Mouse (Mus musculus): ENCODE data around the gene Lnx1.

The Lnx1 gene

GRCm38 (mm10) chr5:74610511-74610910 is 92.2 kb downstream of the Lnx1 start:
- in situ Hi-C loops (cut with MboI, MseI): loop anchor here (10.0 kb wide), 1 partner anchor 184 kb away; no protein-coding TSS in a partner anchor

GRCm38 (mm10) chr5:74606213-74606612 is 96.5 kb downstream of the Lnx1 start:
- in situ Hi-C loops (cut with MboI, MseI): no loop called here

- in situ Hi-C loops (cut with MboI, MseI): no loop called here
Measured at GRCm38 (mm10) chr5:74603306-74603705, 99.4 kb downstream of the Lnx1 start.

GRCm38 (mm10) chr5:74602371-74602770 is 100.3 kb downstream of the Lnx1 start:
- in situ Hi-C loops (cut with MboI, MseI): no loop called here

- in situ Hi-C loops (cut with MboI, MseI): no loop called here
Measured at GRCm38 (mm10) chr5:74601965-74602364, 100.7 kb downstream of the Lnx1 start.

- in situ Hi-C loops (cut with MboI, MseI): no loop called here
Measured at GRCm38 (mm10) chr5:74601171-74601570, 101.5 kb downstream of the Lnx1 start.

GRCm38 (mm10) chr5:74600010-74600409 is 102.7 kb downstream of the Lnx1 start:
- in situ Hi-C loops (cut with MboI, MseI): no loop called here

GRCm38 (mm10) chr5:74593147-74593546 is 109.6 kb downstream of the Lnx1 start:
- in situ Hi-C loops (cut with MboI, MseI): no loop called here

- in situ Hi-C loops (cut with MboI, MseI): no loop called here
Measured at GRCm38 (mm10) chr5:74591413-74591812, 111.3 kb downstream of the Lnx1 start.

- in situ Hi-C loops (cut with MboI, MseI): no loop called here
Measured at GRCm38 (mm10) chr5:74589133-74589532, 113.6 kb downstream of the Lnx1 start.

- in situ Hi-C loops (cut with MboI, MseI): no loop called here
Measured at GRCm38 (mm10) chr5:74571767-74572166, 130.9 kb downstream of the Lnx1 start.

- in situ Hi-C loops (cut with MboI, MseI): no loop called here
Measured at GRCm38 (mm10) chr5:74561151-74561550, 141.6 kb downstream of the Lnx1 start.

- in situ Hi-C loops (cut with MboI, MseI): loop anchor here (25.0 kb wide), 1 partner anchor 1912 kb away; the partner anchor contains the start of genes Cnga1 and Nipal1
Measured at GRCm38 (mm10) chr5:74549566-74549965, 153.1 kb downstream of the Lnx1 start.

- in situ Hi-C loops (cut with MboI, MseI): loop anchor here (25.0 kb wide), 1 partner anchor 1908 kb away; the partner anchor contains the start of genes Cnga1 and Nipal1
Measured at GRCm38 (mm10) chr5:74545606-74546005, 157.1 kb downstream of the Lnx1 start.

Measured in regulatory T cell (primary cell).